Mouse (Mus musculus) lung, postnatal 0 days (tissue): ENCODE results near the gene Ercc6l2.

ENCODE experiments used
- CTCF ChIP-seq: IDR thresholded peaks from 2 replicates; pipeline ENCODE4 v1.5.1; 2016; ENCODE audit warnings: antibody characterized with exemption, mild to moderate bottlenecking
- EP300 ChIP-seq: IDR thresholded peaks from 2 replicates; pipeline ENCODE4 v1.6.1; 2016; ENCODE audit warnings: antibody characterized with exemption, mild to moderate bottlenecking, control low read depth

GRCm38 (mm10) chr13:63778925-63779324 is 36.1 kb upstream of the Ercc6l2 start:
- TF ChIP-seq CTCF (no peak), EP300 (no peak)
